Mouse (Mus musculus) embryo, embryonic 10.5 days (tissue): ENCODE data around the gene Abhd11.
"Not testable (repeated sequence)": the region's sequence is repeated elsewhere in the genome, so short reads cannot be mapped to it uniquely, and the experiment has no call there.

Experiments
- DNase-seq: peaks from one replicate; pipeline ENCODE4 v3.0.0-alpha.2; 2015; ENCODE audit warnings: low spot score

Abhd11 gene

DNA sequence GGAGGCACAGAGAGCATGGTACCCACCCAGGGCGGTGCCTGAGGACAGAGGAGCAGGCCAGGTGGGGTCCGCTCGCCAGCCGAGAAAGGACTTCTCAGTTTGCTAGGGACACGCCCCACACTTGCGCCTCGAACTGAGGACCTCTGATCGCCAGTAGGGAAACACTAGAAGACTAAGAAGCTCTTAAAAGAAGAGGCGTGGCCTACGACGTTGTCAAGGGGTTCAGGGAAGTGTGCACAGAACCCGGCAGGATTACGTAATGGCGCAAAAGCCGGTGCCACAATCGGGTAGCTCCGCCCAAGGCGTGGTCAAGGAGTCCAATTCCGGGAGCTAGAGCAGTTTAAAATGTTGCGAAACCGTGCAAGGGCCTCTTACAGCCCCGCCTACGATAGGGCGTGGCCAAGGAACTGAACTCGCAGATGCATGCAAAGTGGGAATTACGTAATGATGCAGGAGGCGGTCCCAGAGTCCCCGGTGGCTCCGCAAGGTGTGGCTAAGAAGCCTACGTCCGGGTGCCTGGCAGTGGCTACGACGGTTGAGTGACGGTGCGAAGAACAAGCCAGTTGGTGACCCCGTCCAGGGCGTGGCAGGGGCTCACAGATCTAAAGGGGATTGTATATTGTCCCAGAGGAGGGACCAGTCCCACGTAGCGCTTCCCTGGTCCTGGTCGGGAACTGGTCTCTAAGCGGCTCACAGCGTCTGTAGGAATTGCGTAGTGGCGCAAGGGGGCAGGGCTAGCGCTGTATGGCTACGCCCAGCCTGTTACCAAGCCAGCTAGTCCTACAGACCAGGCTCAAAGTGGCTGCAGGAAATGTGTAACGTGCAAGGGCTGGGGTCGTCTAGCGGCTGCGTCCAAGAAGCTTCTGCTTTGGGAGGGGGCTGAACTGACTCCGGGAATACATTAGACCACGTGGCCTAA is at the start of gene Abhd11:
Gene Abhd11, plus strand, starts transcription at position 482 of the 919 bp plus-strand sequence.
- peak; percentile 100 for DNase-seq

DNA sequence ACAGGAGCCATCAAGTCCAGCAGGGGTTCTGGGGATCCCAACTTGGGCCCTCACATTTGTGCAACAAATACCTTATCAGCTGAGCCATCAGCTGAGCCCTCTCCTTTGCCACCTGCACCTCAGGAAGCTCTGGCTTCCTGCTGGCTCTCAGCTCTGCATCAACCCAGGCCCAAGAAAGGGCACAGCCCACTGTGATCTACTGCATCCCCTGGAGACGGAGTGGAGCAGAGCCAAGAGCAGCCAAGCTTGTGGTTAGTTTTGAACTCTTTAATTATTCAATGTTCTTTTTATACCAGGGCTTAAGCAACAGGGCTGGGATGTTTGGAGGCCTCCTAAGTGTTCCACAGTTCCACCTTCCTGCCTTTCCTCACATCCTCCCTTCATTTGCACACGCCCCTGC is 48.5 kb upstream of the Abhd11 start:
- no peak for DNase-seq

DNA sequence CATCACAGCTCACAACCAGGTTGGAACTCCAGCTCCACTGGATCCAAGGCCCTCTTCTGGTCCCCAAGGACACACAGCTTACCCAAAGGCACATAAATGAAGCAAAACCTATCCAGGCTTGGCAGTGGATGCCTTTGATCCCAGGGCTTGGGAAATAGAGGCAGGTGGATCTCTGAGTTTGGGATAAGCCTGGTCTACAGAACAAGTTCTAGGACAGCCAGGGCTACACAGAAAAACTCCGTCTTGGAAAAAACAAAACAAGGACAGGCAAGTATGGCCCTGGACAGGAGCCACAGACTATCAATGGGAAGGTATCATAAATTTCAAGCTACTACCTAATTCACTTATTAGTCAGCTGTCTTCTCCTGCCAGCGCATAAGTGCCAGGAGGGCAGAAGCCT is 47.4 kb upstream of the Abhd11 start:
- DNase-seq = no peak

- no peak for DNase-seq
Measured at GRCm38 (mm10) chr5:134963546-134963945, 45.4 kb upstream of the Abhd11 start.

DNA sequence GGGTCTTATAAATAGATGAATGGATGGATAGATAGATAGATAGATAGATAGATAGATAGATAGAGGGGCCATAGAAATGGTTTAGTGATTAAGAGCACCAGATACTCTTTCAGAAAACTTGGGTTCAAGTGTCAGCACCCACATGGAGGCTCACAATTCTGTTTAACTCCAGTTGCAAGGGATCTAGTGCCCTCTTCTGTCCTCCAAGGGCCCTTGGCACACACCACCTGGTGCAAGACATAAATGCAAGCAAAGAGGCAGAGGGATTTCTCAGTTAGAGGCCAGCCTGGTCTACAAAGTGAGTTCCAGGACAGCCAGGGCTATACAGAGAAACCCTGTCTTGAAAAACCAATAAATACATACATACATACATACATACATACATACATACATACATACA is 44.3 kb upstream of the Abhd11 start:
- DNase-seq = not testable (repeated sequence)

- DNase-seq = peak; percentile 92
Measured at GRCm38 (mm10) chr5:134965473-134965851, 43.5 kb upstream of the Abhd11 start.

- peak; percentile 67 for DNase-seq
Measured at GRCm38 (mm10) chr5:134965852-134966821, 42.8 kb upstream of the Abhd11 start.

GRCm38 (mm10) chr5:134967164-134967944 is 41.6 kb upstream of the Abhd11 start:
- no peak for DNase-seq

- DNase-seq = no peak
Measured at GRCm38 (mm10) chr5:134970671-134971070, 38.3 kb upstream of the Abhd11 start.

DNA sequence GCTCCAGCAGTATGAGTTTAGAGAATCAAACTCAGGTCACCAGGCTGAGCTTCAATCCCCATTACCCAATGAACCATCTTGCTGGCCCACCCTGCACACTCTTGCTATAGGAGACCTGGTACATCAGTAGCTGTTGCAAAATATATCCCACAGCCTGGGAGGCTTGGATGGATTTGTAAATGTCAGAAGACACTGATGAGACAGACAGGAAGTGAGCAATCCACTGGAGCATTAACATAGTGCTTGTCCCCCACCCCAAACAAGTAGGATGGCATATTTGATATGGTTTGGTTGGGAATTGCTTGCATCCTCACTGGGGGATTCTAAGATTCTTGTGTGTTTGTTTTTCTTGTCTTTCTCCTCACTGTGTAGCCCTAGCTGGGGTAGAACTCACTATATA is 35.9 kb upstream of the Abhd11 start:
- DNase-seq = no peak

DNA sequence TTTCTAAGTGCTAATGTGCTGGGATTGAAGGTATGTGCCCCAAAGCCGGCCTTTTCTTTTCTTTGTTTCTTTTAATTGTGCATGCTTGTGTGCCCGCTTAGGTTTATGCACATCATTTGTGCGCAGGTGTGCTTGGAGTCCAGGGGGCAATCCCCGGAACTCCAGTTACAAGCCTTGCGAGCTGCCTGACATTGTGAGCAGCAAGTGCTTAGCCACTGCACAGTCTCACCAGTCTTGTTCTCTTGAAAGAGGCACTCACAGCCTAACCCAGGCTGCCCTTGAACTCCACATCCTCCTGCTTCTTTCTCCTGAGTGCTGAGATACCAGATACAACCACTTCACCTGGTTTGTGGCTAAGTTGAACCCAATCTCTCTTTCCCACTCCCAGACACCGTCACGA is 35.4 kb upstream of the Abhd11 start:
- no peak for DNase-seq

- no peak for DNase-seq
Measured at GRCm38 (mm10) chr5:134974294-134974693, 34.7 kb upstream of the Abhd11 start.

DNA sequence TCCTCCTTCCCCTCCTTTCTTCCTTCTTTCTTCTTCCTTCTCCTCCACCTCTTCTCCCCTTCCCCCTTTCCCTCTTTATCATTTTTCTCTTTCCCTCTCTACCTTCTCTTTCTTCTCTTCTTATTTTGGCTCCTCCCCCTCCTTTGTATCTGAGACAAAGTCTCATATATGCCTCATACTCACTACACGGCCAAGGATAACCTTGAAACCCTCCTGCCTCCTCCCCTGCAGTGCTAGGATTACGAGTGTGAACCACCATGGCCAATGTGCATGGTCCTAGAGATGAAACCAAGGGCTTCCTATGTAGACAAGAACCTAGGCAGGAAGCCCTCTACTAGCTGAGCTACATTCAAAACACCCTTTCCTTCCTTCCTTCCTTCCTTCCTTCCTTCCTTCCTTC is 34.0 kb upstream of the Abhd11 start:
- DNase-seq = no peak

GRCm38 (mm10) chr5:134976164-134976563 is 32.8 kb upstream of the Abhd11 start:
- no peak for DNase-seq

DNA sequence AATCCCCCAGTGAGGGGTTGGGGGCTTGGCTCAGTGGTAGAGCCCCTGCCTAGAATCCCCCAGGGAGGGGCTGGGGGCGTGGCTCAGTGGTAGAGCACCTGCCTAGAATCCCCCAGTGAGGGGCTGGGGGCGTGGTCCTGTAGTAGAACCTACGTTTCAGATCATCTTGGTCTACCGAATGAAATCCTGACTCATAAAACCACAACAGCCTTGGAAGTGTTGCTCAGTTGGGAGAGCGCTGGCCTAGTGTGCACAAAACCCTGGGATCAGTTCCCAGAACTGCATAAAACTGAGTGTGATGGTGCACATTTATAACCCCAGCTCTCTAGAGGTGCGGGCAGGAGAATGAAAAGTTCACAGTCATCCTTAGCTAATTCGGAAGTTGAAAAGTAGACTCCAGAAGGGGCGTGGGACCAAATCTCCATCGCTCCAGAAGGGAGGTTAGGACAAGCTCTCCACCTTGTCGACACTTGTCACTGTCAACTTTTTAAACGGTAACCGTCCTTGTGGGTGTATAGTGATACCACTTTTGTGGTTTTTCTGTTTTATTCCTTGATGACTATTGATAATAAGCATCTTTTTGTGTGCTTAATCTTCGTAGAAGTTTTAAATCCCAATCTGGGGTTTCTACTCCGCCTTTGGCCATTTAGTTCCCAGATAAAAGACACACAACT is 32.2 kb upstream of the Abhd11 start:
- no peak for DNase-seq

DNA sequence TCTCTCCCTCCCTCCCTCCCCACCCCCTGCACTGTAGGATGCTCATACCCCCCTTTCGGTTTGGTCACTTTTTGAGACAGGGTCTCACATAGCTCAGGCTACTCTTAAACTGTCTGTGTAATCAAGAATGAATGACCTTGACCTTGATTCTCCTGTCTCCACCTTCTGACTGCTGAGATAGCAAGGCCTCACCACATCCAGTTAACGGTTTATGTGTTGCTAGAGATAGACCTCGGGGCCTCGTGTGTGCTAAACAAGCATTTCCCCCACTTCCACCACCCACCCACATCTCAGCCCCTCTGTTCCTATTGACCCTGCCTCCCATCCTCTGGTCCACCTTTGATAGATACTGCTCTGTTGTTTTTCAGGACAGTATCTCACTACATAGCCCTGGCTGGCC is 31.1 kb upstream of the Abhd11 start:
- DNase-seq = no peak

DNA sequence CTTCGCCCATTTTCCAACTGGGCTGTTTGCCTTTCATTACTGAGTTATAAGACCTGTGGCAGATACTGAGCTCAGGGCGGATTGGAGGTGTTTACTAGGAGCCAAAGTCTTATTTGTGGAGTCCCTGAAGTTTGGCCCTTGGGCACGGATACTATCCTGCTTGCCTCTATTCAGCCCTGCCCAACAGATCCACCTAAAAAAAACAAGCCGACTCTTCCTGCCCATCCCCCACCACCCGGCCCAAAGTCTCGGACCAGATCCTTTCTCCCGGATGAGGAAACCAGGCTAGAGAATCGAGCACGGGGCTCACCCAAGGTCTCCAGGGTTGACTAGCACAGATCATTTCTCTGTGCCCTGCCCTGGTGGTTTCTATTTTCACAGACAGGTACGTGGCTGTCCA is 27.8 kb upstream of the Abhd11 start:
- no peak for DNase-seq

DNA sequence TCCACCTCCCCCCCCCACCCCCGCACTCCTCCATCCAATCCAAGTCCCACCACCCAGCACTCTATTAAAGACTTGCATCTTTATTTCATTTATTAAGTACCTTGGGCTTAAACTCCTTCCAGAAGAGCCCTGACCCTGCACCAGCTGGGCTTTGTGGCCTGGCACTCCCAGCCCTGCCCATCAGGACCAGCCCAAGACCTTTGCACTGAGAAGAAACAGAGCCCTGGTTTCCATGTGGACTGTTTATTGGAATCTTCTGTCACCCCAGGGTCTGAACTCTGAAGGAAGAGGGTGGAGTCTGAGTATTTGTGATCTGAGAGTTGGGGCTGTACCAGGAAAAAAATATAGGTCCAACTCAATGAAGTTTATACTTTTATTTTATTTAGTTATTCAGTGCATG is 25.8 kb upstream of the Abhd11 start:
- no peak for DNase-seq

DNA sequence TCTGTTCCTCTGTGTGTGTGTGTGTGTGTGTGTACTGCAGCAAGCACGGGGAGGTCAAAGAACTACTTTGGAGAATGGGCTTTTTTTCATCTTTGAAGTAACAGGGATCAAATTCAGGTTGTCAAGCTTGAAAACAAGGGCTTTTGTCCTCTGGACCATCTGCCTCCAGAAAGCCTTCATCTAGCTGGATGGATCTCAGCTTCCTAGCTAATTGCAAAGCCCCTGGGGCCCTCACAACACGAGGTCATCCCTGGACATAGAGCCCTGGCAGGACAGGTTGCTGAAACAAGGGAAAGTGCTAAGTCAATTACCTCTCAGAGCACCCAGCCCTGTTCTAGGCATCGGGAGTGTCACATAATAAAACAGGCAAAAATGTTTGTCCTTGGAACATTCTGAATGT is 25.2 kb upstream of the Abhd11 start:
- peak; percentile 34 for DNase-seq

DNA sequence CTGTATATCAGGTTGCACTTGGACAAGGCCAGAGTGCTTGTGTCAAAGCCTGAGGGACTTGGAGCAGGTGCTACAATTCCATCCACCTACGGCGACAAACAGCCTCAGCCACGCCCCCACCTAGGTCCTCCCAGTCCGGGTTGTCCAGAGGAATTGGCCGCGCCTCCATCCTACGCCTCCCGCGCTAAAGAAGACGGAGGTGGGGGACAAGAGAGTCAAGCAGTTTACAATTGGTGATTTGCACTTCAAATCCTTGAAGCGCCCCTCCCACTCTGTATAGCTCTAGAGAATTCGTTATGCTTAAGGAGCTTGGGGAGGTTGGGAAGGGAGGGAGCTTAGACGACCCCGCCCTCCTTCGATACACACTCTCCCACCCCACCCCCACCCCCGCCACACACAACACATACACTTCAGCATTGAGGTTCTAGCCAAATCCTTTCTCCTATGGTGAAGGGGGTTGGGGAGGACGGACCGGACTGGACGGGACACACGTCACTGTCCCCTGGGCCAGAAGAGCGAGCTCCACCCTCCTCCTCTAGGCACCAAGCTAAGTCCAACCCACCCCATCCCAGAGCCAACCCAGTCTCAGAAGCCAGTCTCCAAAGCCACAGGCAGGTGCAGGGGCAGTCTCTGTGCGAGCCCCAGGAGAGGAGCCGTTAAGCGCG is 23.2 kb upstream of the Abhd11 start, which contains the start of gene Cldn3:
Gene Cldn3, plus strand, starts transcription at position 582 of the 665 bp plus-strand sequence.
- DNase-seq = peak; percentile 58
